Mouse (Mus musculus): ENCODE results near the gene Hmg20a. TPM values are rescaled to one million over a fixed set of nuclear protein-coding genes. Genes with fewer than 3 reads are reported as not detected.

The Hmg20a gene
- polyA plus RNA-seq, 1 experiment from 2014 or later, result 15.2 TPM

DNA sequence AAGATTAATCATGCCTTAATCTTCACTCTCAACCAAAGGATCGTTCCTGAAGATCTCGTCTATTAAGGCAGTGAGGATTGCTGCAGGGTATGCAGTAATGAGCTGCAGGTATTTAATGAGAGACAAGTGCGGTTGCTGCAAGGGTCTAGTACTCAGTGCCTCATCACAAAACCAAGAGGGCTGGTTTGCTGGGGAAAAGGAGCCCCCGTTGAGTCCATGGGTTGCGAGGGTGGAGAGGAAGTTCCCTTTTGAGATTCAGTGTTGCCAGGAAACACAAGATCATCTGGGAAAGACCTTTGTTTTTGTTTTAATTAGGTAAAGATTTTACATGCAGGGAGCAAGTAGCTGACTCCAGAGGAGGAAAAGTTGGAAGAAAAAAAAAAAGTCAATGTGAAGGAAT lies 86.1 kb downstream of the Hmg20a start:
- Histone ChIP-seq H3K9ac (ENCODE audit: low read length) (no peak overlapping the region), H3K9me3 (ENCODE audit: control insufficient read depth, low read length) (no peaks in the 10 kb centered on the region), H3K4me3 (ENCODE audit: low read depth, low read length) (no peak overlapping the region), H3K4me1 (replicated peaks; ENCODE audit: control insufficient read depth, insufficient read depth) (peaks cover 7% of the 10 kb centered on the region), H3K27me3 (ENCODE audit: control insufficient read depth, insufficient read depth, low read length) (no peaks in the 10 kb centered on the region), H3K4me2 (replicated peaks; ENCODE audit: low read depth) (no peak overlapping the region), H3K27ac (replicated peaks) (peak overlapping the region; percentile 97; the same call in 1 of the 2 replicates), H3K36me3 (ENCODE audit: control insufficient read depth, insufficient read depth, low read length) (no peaks in the 10 kb centered on the region)
- no peak for DNase-seq (ENCODE audit: low spot score)
- ATAC-seq (ENCODE audit: low FRiP score, low TSS enrichment), result no peak
- 74% methylated on average over 5 of the region's 5 CpGs for WGBS
- no peak for TF ChIP-seq EP300 (optimal IDR thresholded peaks at IDR 0.05)
- no peak for TF ChIP-seq CTCF (IDR thresholded peaks at IDR 0.05; ENCODE audit: low read depth)

DNA sequence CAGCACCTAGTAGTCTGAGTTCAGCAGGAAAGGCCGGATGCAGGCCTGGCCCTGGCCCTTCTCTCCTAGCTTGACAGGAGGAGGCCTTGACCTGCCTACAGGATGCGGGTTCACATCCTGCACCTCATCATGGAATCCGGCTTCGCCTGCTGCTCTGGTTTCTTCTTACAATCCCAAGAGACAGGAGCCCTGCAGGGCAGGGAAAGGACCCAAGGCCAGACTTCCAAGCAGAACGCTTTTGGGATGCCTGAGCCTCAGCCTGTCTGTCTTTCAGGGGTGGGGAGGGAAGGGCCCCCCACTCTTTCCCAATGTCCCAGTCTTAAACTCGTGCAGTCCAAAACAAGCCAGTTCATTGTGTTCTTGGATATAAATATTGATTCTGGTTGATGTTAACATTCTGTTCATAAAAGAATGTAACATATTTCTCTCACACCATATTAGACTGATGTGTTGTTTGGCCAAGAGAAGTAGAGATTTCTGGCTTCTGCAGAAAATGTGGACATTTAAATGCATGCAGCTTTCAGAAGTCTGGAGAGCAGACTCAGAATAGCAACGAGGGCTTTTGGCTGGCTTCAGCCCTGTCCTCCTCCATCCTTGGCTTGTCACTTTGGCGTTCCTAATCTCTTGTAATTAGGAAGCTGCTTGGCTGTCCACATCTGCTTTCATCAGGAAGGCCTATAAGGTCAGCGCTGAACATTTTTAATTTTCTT lies 86.8 kb downstream of the Hmg20a start:
- no peaks in the 10 kb centered on the region for H3K36me3 ChIP-seq (ENCODE audit: control insufficient read depth, insufficient read depth, low read length)
- H3K4me3 ChIP-seq (ENCODE audit: low read depth, low read length), result no peak overlapping the region
- H3K9ac ChIP-seq (ENCODE audit: low read length), result no peak overlapping the region
- no peaks in the 10 kb centered on the region for H3K9me3 ChIP-seq (ENCODE audit: control insufficient read depth, low read length)
- H3K4me1 ChIP-seq (replicated peaks; ENCODE audit: control insufficient read depth, insufficient read depth), result peaks cover 7% of the 10 kb centered on the region
- 54% methylated on average over 9 of the region's 9 CpGs for WGBS
- H3K4me2 ChIP-seq (replicated peaks; ENCODE audit: low read depth), result peak overlapping the region; percentile 85
- H3K27me3 ChIP-seq (ENCODE audit: control insufficient read depth, insufficient read depth, low read length), result no peaks in the 10 kb centered on the region
- DNase-seq (ENCODE audit: low spot score) (no peak), ATAC-seq (ENCODE audit: low FRiP score, low TSS enrichment) (peak; percentile 52; the same call in 1 of the 2 replicates)
- peak overlapping the region; percentile 97 for H3K27ac ChIP-seq (replicated peaks)
- no peak for TF ChIP-seq EP300 (optimal IDR thresholded peaks at IDR 0.05)
- 0 out of 2 replicates have a peak, but pooled peaks have one; percentile 3 for TF ChIP-seq CTCF (IDR thresholded peaks at IDR 0.05; ENCODE audit: low read depth)

DNA sequence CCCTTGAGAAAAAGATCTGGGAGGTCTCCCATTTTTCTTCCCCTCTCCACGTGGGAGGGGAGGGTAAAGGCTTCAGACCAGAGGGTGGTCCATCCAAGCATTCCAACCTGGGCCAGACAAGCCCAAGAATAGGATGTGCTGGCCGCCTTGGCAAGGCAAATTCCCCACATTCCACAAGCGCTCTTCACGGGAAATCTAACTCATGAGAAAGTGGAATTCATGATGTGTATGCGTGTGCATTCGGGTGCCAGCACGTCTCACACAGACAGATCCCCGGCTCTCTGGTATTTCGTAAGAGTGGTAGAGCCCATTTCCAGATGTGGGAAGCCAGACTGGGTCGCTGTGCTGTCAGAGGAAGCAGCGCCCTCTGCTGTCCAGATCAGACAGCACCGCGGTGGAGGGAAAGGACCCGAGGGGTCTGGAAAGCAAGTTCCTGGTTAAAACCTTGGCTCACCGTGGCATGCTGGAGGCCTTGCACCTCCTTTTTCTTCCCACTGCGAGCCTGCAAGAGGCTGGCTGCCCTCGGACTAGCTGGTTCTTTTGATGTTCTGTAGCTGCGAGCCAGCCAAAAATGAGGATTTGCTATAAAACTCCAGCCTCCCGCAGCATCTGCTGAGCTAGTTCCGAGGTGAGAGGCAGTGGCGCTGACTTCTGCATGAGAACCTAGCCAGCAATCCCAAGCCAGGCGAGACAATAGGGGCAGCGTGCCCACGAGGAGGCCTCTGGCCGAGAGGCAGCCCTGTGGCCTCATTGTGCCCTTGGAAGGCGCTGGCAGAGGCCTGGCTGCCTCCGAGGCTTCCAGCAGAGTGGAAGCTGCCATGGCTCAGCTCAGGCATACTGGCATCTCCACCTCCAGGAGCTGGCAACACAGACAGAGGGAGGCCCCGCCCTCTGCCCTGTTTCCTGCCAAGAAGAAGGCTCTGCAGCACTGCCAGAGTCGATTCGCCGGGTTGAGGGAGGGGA lies 87.7 kb downstream of the Hmg20a start:
- H3K4me2 ChIP-seq (replicated peaks; ENCODE audit: low read depth), result peak overlapping the region; percentile 85
- H3K9ac ChIP-seq (ENCODE audit: low read length), result peak overlapping the region; percentile 57
- H3K27ac ChIP-seq (replicated peaks), result peak overlapping the region; percentile 97
- no peaks in the 10 kb centered on the region for H3K36me3 ChIP-seq (ENCODE audit: control insufficient read depth, insufficient read depth, low read length)
- TF ChIP-seq CTCF (IDR thresholded peaks at IDR 0.05; ENCODE audit: low read depth), result peak; percentile 98
- TF ChIP-seq EP300 (optimal IDR thresholded peaks at IDR 0.05), result peak; percentile 81
- peak overlapping the region; percentile 43 for H3K4me3 ChIP-seq (ENCODE audit: low read depth, low read length)
- ATAC-seq (ENCODE audit: low FRiP score, low TSS enrichment) (peak; percentile 80), DNase-seq (ENCODE audit: low spot score) (peak; percentile 91)
- H3K27me3 ChIP-seq (ENCODE audit: control insufficient read depth, insufficient read depth, low read length), result no peaks in the 10 kb centered on the region
- H3K4me1 ChIP-seq (replicated peaks; ENCODE audit: control insufficient read depth, insufficient read depth), result peaks cover 10% of the 10 kb centered on the region
- H3K9me3 ChIP-seq (ENCODE audit: control insufficient read depth, low read length), result no peaks in the 10 kb centered on the region
- WGBS, result 1% methylated on average over 31 of the region's 31 CpGs

DNA sequence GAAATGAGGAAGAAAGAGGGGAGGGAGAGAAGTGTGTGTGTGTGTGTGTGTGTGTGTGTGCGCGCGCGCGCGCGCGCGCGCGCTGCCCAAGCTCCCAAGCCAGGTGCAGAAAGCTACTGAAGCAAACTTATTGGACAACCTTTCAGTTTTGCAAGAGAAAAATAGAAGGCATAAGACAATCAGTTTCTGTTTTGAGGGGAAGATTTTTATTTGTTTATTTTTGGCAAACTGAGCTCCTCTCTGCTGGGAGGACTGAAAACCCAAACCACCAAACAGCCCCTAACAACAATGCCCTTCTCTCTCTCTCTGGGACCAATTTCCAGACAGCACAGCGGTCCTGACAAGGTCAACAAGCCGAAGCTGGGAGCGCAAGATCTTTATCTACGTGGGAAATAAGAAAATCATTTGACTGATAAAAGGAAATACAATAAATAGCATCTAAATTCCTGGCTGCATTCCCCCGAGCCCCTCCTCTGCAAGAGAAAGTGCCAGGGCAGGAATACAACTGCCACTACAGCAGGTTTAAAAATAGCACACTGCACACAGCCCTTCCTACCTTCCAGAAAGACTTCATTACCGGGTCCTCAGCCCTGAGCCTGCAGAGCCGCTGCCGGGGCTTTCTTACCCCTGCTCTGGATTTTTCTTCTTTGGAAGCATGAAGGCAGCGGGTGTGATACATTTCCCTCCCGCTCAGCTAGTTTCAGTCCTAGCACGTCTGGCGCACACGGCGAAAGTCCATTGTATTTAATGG lies 88.7 kb downstream of the Hmg20a start:
- Histone ChIP-seq H3K4me3 (ENCODE audit: low read depth, low read length) (peak overlapping the region; percentile 43), H3K27me3 (ENCODE audit: control insufficient read depth, insufficient read depth, low read length) (no peaks in the 10 kb centered on the region), H3K9me3 (ENCODE audit: control insufficient read depth, low read length) (no peaks in the 10 kb centered on the region), H3K4me2 (replicated peaks; ENCODE audit: low read depth) (peak overlapping the region; percentile 85), H3K27ac (replicated peaks) (peak overlapping the region; percentile 97), H3K4me1 (replicated peaks; ENCODE audit: control insufficient read depth, insufficient read depth) (peaks cover 10% of the 10 kb centered on the region), H3K9ac (ENCODE audit: low read length) (peak overlapping the region; percentile 57), H3K36me3 (ENCODE audit: control insufficient read depth, insufficient read depth, low read length) (no peaks in the 10 kb centered on the region)
- ATAC-seq (ENCODE audit: low FRiP score, low TSS enrichment), result no peak
- WGBS, result 11% methylated on average over 25 of the region's 25 CpGs
- peak; percentile 35 for DNase-seq (ENCODE audit: low spot score)
- no peak for TF ChIP-seq CTCF (IDR thresholded peaks at IDR 0.05; ENCODE audit: low read depth)
- TF ChIP-seq EP300 (optimal IDR thresholded peaks at IDR 0.05), result no peak

DNA sequence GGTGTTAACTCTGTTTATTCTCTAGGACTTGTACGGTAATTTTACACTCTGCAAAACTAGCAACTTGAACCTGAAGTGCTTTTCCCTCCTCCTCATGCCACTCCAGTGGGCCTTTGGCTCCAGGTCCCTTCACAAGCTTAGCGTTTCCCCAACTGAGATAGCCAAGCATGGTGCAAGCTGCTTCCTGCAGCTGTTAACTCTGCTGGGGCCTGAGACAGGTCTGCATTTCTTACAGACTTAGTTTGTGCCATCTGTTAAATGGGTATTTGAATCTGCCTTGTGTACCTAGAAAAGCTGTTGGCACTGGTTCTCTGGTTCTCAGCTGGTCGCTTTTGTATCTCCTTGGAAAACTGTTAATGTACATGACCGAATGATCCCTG lies 89.3 kb downstream of the Hmg20a start:
- peak overlapping the region; percentile 85 for H3K4me2 ChIP-seq (replicated peaks; ENCODE audit: low read depth)
- no peak for DNase-seq (ENCODE audit: low spot score)
- H3K36me3 ChIP-seq (ENCODE audit: control insufficient read depth, insufficient read depth, low read length), result no peaks in the 10 kb centered on the region
- no peak for TF ChIP-seq CTCF (IDR thresholded peaks at IDR 0.05; ENCODE audit: low read depth)
- TF ChIP-seq EP300 (optimal IDR thresholded peaks at IDR 0.05), result no peak
- H3K27ac ChIP-seq (replicated peaks), result peak overlapping the region; percentile 97
- H3K4me1 ChIP-seq (replicated peaks; ENCODE audit: control insufficient read depth, insufficient read depth), result peaks cover 10% of the 10 kb centered on the region
- H3K4me3 ChIP-seq (ENCODE audit: low read depth, low read length), result peak overlapping the region; percentile 43
- H3K9ac ChIP-seq (ENCODE audit: low read length), result peak overlapping the region; percentile 57
- ATAC-seq (ENCODE audit: low FRiP score, low TSS enrichment), result no peak
- 40% methylated on average over 4 of the region's 4 CpGs for WGBS
- no peaks in the 10 kb centered on the region for H3K9me3 ChIP-seq (ENCODE audit: control insufficient read depth, low read length)
- no peaks in the 10 kb centered on the region for H3K27me3 ChIP-seq (ENCODE audit: control insufficient read depth, insufficient read depth, low read length)

Data from stomach, postnatal 0 days (tissue).